Comparison of ENCODE assay signal across 22 mouse cellular contexts in the genomic region with DNA sequence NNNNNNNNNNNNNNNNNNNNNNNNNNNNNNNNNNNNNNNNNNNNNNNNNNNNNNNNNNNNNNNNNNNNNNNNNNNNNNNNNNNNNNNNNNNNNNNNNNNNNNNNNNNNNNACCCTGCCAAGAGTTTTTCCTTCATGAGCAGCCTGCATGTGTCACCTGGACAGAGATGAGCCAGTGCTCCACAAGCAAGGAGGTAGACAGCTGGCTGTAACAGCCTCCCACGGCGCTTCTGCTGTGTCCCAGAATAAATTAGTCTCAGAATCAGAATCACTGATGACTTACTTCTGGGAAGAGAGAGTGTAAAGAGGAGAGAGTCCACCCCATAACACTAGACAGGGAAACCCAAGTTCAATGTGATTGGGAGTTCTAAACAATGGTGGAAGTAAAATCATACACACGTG.
A peak's percentile ranks its signal among the peaks of the same experiment; 100 is the strongest.
DNase-seq lines count a peak whose midpoint lies in the region; ATAC-seq lines count a peak whose summit lies in the region.
"Had no signal": no experiment of that assay in that cellular context is flagged by ENCODE, and none has a peak within 500 bp of the region (broad histone marks: within the 10 kb centered on the region; RNA-seq: fewer than 3 reads in every experiment).

No protein-coding gene starts in this region.

- no peak overlapping the region for H3K4me3 ChIP-seq in hindbrain, embryonic 16.5 days (ENCODE audit: low read length)
- no peak overlapping the region for H3K4me3 ChIP-seq in forebrain, embryonic 16.5 days (replicated peaks; ENCODE audit: low read length)
- H3K4me3 ChIP-seq: embryonic facial prominence, embryonic 15.5 days; hindbrain, embryonic 10.5 days; lung, embryonic 15.5 days; neural tube, embryonic 15.5 days had no signal

- intact Hi-C loops in left cerebral cortex, postnatal 4 days (cut with DNase I): no loop called here

- H3K9me3 ChIP-seq in hindbrain, embryonic 16.5 days (ENCODE audit: control insufficient read depth, low read length): no peaks in the 10 kb centered on the region
- 0 out of 2 replicates have a peak, but pooled peaks cover 2% of the 10 kb centered on the region for H3K9me3 ChIP-seq in forebrain, embryonic 16.5 days (ENCODE audit: control insufficient read depth, low read length)
- H3K9me3 ChIP-seq: embryonic facial prominence, embryonic 15.5 days; hindbrain, embryonic 10.5 days; lung, embryonic 15.5 days; neural tube, embryonic 15.5 days had no signal

- H3K36me3 ChIP-seq in hindbrain, embryonic 16.5 days (ENCODE audit: control insufficient read depth, insufficient read depth, low read length): no peaks in the 10 kb centered on the region
- H3K36me3 ChIP-seq in forebrain, embryonic 16.5 days (ENCODE audit: control insufficient read depth, insufficient read depth): no peaks in the 10 kb centered on the region
- H3K36me3 ChIP-seq: embryonic facial prominence, embryonic 15.5 days; hindbrain, embryonic 10.5 days; lung, embryonic 15.5 days; neural tube, embryonic 15.5 days had no signal

- no peak overlapping the region for H3K4me2 ChIP-seq in hindbrain, embryonic 16.5 days (ENCODE audit: low read length)
- H3K4me2 ChIP-seq in forebrain, embryonic 16.5 days (ENCODE audit: low read length): no peak overlapping the region
- H3K4me2 ChIP-seq: embryonic facial prominence, embryonic 15.5 days; lung, embryonic 15.5 days; neural tube, embryonic 15.5 days had no signal

- no peak overlapping the region for H3K9ac ChIP-seq in hindbrain, embryonic 16.5 days (ENCODE audit: low read depth, low read length)
- H3K9ac ChIP-seq in forebrain, embryonic 16.5 days (replicated peaks; ENCODE audit: low read depth, low read length): no peak overlapping the region
- H3K9ac ChIP-seq: embryonic facial prominence, embryonic 15.5 days; forebrain, postnatal 0 days; liver, embryonic 14.5 days; lung, embryonic 15.5 days; neural tube, embryonic 15.5 days had no signal

- no peaks in the 10 kb centered on the region for H3K4me1 ChIP-seq in hindbrain, embryonic 16.5 days (ENCODE audit: control insufficient read depth, insufficient read depth, low read depth, low read length)
- H3K4me1 ChIP-seq in forebrain, embryonic 16.5 days (replicated peaks; ENCODE audit: control insufficient read depth, insufficient read depth, low read length): peaks cover 8% of the 10 kb centered on the region; the same call in 1 of the 2 replicates
- H3K4me1 ChIP-seq: embryonic facial prominence, embryonic 15.5 days; hindbrain, embryonic 10.5 days; lung, embryonic 15.5 days had no signal

- ATAC-seq in hindbrain, embryonic 16.5 days: no peak
- ATAC-seq in forebrain, embryonic 16.5 days: no peak
- ATAC-seq: forebrain, postnatal 0 days; midbrain, embryonic 16.5 days had no signal

- peak; percentile 35 for DNase-seq in left cerebral cortex, adult 11 months (ENCODE audit: low spot score)
- DNase-seq in left cerebral cortex, postnatal 4 days: no peak
- DNase-seq in frontal cortex, postnatal 36 days (ENCODE audit: low spot score in 2 of 2): peak; percentile 61 to 79
- peak; percentile 53 to 74 for DNase-seq in left cerebral cortex, adult 9 months (ENCODE audit: low spot score in 2 of 2)
- peak; percentile 64 for DNase-seq in right cerebral cortex, postnatal 25 days
- no peak for DNase-seq in spleen, postnatal 14 days (ENCODE audit: low spot score in 2 of 2)
- DNase-seq: adrenal gland, adult 2 months; cerebellum, postnatal 25 days; forebrain, postnatal 0 days; gastrocnemius, postnatal 36 days; kidney, adult 8-10 months; lung, postnatal 4 days; spleen, adult 18-20 months; thymus, adult 18-20 months had no signal

- 71% methylated on average over 3 of the region's 3 CpGs for WGBS in hindbrain, embryonic 16.5 days
- WGBS in forebrain, embryonic 16.5 days: 87% methylated on average over 3 of the region's 3 CpGs

- H3K27ac ChIP-seq in hindbrain, embryonic 16.5 days (ENCODE audit: low read depth, low read length): no peak overlapping the region
- H3K27ac ChIP-seq in forebrain, embryonic 16.5 days (ENCODE audit: low read length): no peak overlapping the region
- H3K27ac ChIP-seq: embryonic facial prominence, embryonic 15.5 days; hindbrain, embryonic 10.5 days; liver, embryonic 14.5 days; lung, embryonic 15.5 days; neural tube, embryonic 15.5 days had no signal

- H3K27me3 ChIP-seq in hindbrain, embryonic 16.5 days (replicated peaks; ENCODE audit: control insufficient read depth, insufficient read depth, low read length): no peaks in the 10 kb centered on the region
- H3K27me3 ChIP-seq in forebrain, embryonic 16.5 days (replicated peaks; ENCODE audit: control insufficient read depth, insufficient read depth, low read length): no peaks in the 10 kb centered on the region
- H3K27me3 ChIP-seq: embryonic facial prominence, embryonic 15.5 days; lung, embryonic 15.5 days; neural tube, embryonic 15.5 days had no signal

Comparison
In these comparisons a context has a peak if more than half of its experiments do, and no peak if none do; other contexts are left out.
1. DNase-seq: peak in left cerebral cortex, adult 11 months (single experiment), frontal cortex, postnatal 36 days (2 of 2), left cerebral cortex, adult 9 months (2 of 2) and right cerebral cortex, postnatal 25 days (single experiment); none in left cerebral cortex, postnatal 4 days (single experiment) and spleen, postnatal 14 days (0 of 2).